Mouse (Mus musculus): ENCODE measurements at regions not wholly inside any gene's neighbourhood (a gene's known extent, or its start where the extent isn't known, plus 50 kb on each side); places are given as distances from the start of the nearest gene placed in this dataset.

GRCm38 (mm10) chr3:118036501-118036900 is 167.8 kb upstream of the Snx7 start:
- no peaks in the 10 kb centered on the region for H3K27me3 ChIP-seq (ENCODE audit: control insufficient read depth, insufficient read depth, low read length)
- H3K9ac ChIP-seq (ENCODE audit: low read length), result no peak overlapping the region
- no peak for ATAC-seq (ENCODE audit: insufficient number of reproducible peaks, insufficient read depth, low FRiP score, low read depth)
- H3K9me3 ChIP-seq (ENCODE audit: control insufficient read depth, low read length), result no peaks in the 10 kb centered on the region
- H3K36me3 ChIP-seq (ENCODE audit: control insufficient read depth, insufficient read depth, low read length), result no peaks in the 10 kb centered on the region
- no peak overlapping the region for H3K4me2 ChIP-seq (ENCODE audit: low read length)
- no peaks in the 10 kb centered on the region for H3K4me1 ChIP-seq (ENCODE audit: control insufficient read depth in 2 of 2, insufficient read depth in 2 of 2, low read length in 2 of 2)
- H3K4me3 ChIP-seq (ENCODE audit: control insufficient read depth in 1 of 2, insufficient read depth in 1 of 2, low read depth in 1 of 2, low read length in 2 of 2), result no peak overlapping the region
- WGBS, result 80% methylated on average over 7 of the region's 7 CpGs
- no peak overlapping the region for H3K27ac ChIP-seq (replicated peaks in 1 of 2; ENCODE audit: control insufficient read depth in 1 of 2, insufficient read depth in 1 of 2, low read depth in 2 of 2, low read length in 2 of 2)

- no peak overlapping the region for H3K9ac ChIP-seq (ENCODE audit: low read length)
- H3K36me3 ChIP-seq (ENCODE audit: control insufficient read depth, insufficient read depth, low read length), result no peaks in the 10 kb centered on the region
- H3K4me3 ChIP-seq (ENCODE audit: control insufficient read depth in 1 of 2, insufficient read depth in 1 of 2, low read depth in 1 of 2, low read length in 2 of 2), result no peak overlapping the region
- H3K9me3 ChIP-seq (ENCODE audit: control insufficient read depth, low read length), result no peaks in the 10 kb centered on the region
- peaks cover 0 to 4% of the 10 kb centered on the region in 2 experiments; a peak in 1 of 4 replicates for H3K4me1 ChIP-seq (ENCODE audit: control insufficient read depth in 2 of 2, insufficient read depth in 2 of 2, low read length in 2 of 2)
- ATAC-seq (ENCODE audit: insufficient number of reproducible peaks, insufficient read depth, low FRiP score, low read depth), result no peak
- no peaks in the 10 kb centered on the region for H3K27me3 ChIP-seq (ENCODE audit: control insufficient read depth, insufficient read depth, low read length)
- no peak overlapping the region for H3K4me2 ChIP-seq (ENCODE audit: low read length)
- WGBS, result 72% methylated on average over 4 of the region's 4 CpGs
- no peak overlapping the region for H3K27ac ChIP-seq (replicated peaks in 1 of 2; ENCODE audit: control insufficient read depth in 1 of 2, insufficient read depth in 1 of 2, low read depth in 2 of 2, low read length in 2 of 2)
Measured at GRCm38 (mm10) chr3:117995401-117995800, 126.7 kb upstream of the Snx7 start.

GRCm38 (mm10) chr3:117994110-117994509 is 125.4 kb upstream of the Snx7 start:
- no peak overlapping the region for H3K4me2 ChIP-seq (ENCODE audit: low read length)
- 75% methylated on average over 3 of the region's 3 CpGs for WGBS
- H3K36me3 ChIP-seq (ENCODE audit: control insufficient read depth, insufficient read depth, low read length), result no peaks in the 10 kb centered on the region
- H3K27ac ChIP-seq (replicated peaks in 1 of 2; ENCODE audit: control insufficient read depth in 1 of 2, insufficient read depth in 1 of 2, low read depth in 2 of 2, low read length in 2 of 2), result no peak overlapping the region
- H3K9me3 ChIP-seq (ENCODE audit: control insufficient read depth, low read length), result no peaks in the 10 kb centered on the region
- H3K4me1 ChIP-seq (ENCODE audit: control insufficient read depth in 2 of 2, insufficient read depth in 2 of 2, low read length in 2 of 2), result peaks cover 0 to 6% of the 10 kb centered on the region in 2 experiments; a peak in 1 of 4 replicates
- no peaks in the 10 kb centered on the region for H3K27me3 ChIP-seq (ENCODE audit: control insufficient read depth, insufficient read depth, low read length)
- H3K9ac ChIP-seq (ENCODE audit: low read length), result no peak overlapping the region
- H3K4me3 ChIP-seq (ENCODE audit: control insufficient read depth in 1 of 2, insufficient read depth in 1 of 2, low read depth in 1 of 2, low read length in 2 of 2), result no peak overlapping the region
- ATAC-seq (ENCODE audit: insufficient number of reproducible peaks, insufficient read depth, low FRiP score, low read depth), result no peak

GRCm38 (mm10) chr3:117990561-117990960 is 121.8 kb upstream of the Snx7 start:
- 82% methylated on average over 2 of the region's 2 CpGs for WGBS
- no peak for ATAC-seq (ENCODE audit: insufficient number of reproducible peaks, insufficient read depth, low FRiP score, low read depth)
- Histone ChIP-seq H3K9ac (ENCODE audit: low read length) (no peak overlapping the region), H3K27me3 (ENCODE audit: control insufficient read depth, insufficient read depth, low read length) (no peaks in the 10 kb centered on the region), H3K4me1 (ENCODE audit: control insufficient read depth in 2 of 2, insufficient read depth in 2 of 2, low read length in 2 of 2) (peaks cover 0 to 9% of the 10 kb centered on the region in 2 experiments; a peak in 2 of 4 replicates), H3K9me3 (ENCODE audit: control insufficient read depth, low read length) (no peaks in the 10 kb centered on the region), H3K4me2 (ENCODE audit: low read length) (no peak overlapping the region), H3K4me3 (ENCODE audit: control insufficient read depth in 1 of 2, insufficient read depth in 1 of 2, low read depth in 1 of 2, low read length in 2 of 2) (no peak overlapping the region), H3K36me3 (ENCODE audit: control insufficient read depth, insufficient read depth, low read length) (no peaks in the 10 kb centered on the region), H3K27ac (replicated peaks in 1 of 2; ENCODE audit: control insufficient read depth in 1 of 2, insufficient read depth in 1 of 2, low read depth in 2 of 2, low read length in 2 of 2) (no peak overlapping the region)

DNA sequence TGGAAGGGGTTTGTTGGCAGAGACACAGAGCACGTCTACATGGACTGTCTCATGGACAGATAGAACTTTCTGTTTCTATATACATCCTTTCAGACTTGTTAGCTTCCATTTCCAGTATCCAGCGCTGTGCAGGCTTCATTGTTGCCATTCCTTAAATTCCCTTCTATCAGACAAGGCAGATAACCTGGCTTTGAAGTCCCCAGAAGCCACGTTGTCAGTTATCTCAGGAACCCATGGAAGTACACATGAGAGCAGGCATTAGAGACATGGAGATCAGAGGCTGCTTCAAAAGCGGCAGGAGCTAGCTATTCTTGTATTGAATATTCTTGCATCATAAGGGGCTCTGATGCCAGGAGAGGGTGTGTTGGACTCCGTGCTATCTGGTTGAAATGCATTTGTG is 119.7 kb upstream of the Snx7 start:
- Histone ChIP-seq H3K4me2 (ENCODE audit: low read length) (peak overlapping the region; percentile 52), H3K4me3 (ENCODE audit: control insufficient read depth in 1 of 2, insufficient read depth in 1 of 2, low read depth in 1 of 2, low read length in 2 of 2) (peak overlapping the region in 1 of 2 experiments; percentile 12; a peak in 1 of 4 replicates), H3K9ac (ENCODE audit: low read length) (no peak overlapping the region), H3K36me3 (ENCODE audit: control insufficient read depth, insufficient read depth, low read length) (no peaks in the 10 kb centered on the region), H3K27ac (replicated peaks in 1 of 2; ENCODE audit: control insufficient read depth in 1 of 2, insufficient read depth in 1 of 2, low read depth in 2 of 2, low read length in 2 of 2) (peak overlapping the region; percentile 55 to 61), H3K27me3 (ENCODE audit: control insufficient read depth, insufficient read depth, low read length) (no peaks in the 10 kb centered on the region), H3K4me1 (ENCODE audit: control insufficient read depth in 2 of 2, insufficient read depth in 2 of 2, low read length in 2 of 2) (peaks cover 0 to 9% of the 10 kb centered on the region in 2 experiments; a peak in 2 of 4 replicates), H3K9me3 (ENCODE audit: control insufficient read depth, low read length) (no peaks in the 10 kb centered on the region)
- WGBS, result 17% methylated on average over 5 of the region's 5 CpGs
- ATAC-seq (ENCODE audit: insufficient number of reproducible peaks, insufficient read depth, low FRiP score, low read depth), result no peak

- H3K9me3 ChIP-seq (ENCODE audit: control insufficient read depth, low read length), result no peaks in the 10 kb centered on the region
- H3K36me3 ChIP-seq (ENCODE audit: control insufficient read depth, insufficient read depth, low read length), result no peaks in the 10 kb centered on the region
- H3K27me3 ChIP-seq (ENCODE audit: control insufficient read depth, insufficient read depth, low read length), result no peaks in the 10 kb centered on the region
- H3K4me2 ChIP-seq (ENCODE audit: low read length), result no peak overlapping the region
- no peak overlapping the region for H3K9ac ChIP-seq (ENCODE audit: low read length)
- no peak overlapping the region for H3K4me3 ChIP-seq (ENCODE audit: control insufficient read depth in 1 of 2, insufficient read depth in 1 of 2, low read depth in 1 of 2, low read length in 2 of 2)
- no peaks in the 10 kb centered on the region for H3K4me1 ChIP-seq (ENCODE audit: control insufficient read depth in 2 of 2, insufficient read depth in 2 of 2, low read length in 2 of 2)
- WGBS, result 68% methylated on average over 1 of the region's 1 CpGs
- no peak for ATAC-seq (ENCODE audit: insufficient number of reproducible peaks, insufficient read depth, low FRiP score, low read depth)
- no peak overlapping the region for H3K27ac ChIP-seq (replicated peaks in 1 of 2; ENCODE audit: control insufficient read depth in 1 of 2, insufficient read depth in 1 of 2, low read depth in 2 of 2, low read length in 2 of 2)
Measured at GRCm38 (mm10) chr3:117975638-117976037, 106.9 kb upstream of the Snx7 start.

DNA sequence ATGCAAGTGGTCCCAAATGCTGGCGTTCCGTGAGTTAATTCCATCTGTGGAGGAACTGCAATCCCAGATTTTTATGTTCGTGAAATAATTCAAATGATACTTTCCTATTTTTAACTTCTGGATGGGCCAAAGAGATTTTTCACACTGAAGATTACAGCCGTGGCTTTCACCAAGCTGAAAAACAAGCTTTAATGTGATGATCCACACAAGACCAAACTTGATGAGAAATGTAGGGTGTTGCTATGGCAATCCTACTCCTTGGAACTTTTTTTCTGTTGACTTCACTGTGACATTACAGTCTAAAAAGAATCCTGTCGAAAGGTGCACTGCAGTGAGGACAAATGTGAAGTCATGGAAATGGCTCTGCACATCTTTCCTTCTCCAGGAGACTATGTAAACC is 100.1 kb upstream of the Snx7 start:
- Histone ChIP-seq H3K4me1 (ENCODE audit: control insufficient read depth in 2 of 2, insufficient read depth in 2 of 2, low read length in 2 of 2) (no peaks in the 10 kb centered on the region), H3K9me3 (ENCODE audit: control insufficient read depth, low read length) (no peaks in the 10 kb centered on the region), H3K36me3 (ENCODE audit: control insufficient read depth, insufficient read depth, low read length) (no peaks in the 10 kb centered on the region), H3K27ac (replicated peaks in 1 of 2; ENCODE audit: control insufficient read depth in 1 of 2, insufficient read depth in 1 of 2, low read depth in 2 of 2, low read length in 2 of 2) (no peak overlapping the region), H3K9ac (ENCODE audit: low read length) (no peak overlapping the region), H3K27me3 (ENCODE audit: control insufficient read depth, insufficient read depth, low read length) (no peaks in the 10 kb centered on the region), H3K4me2 (ENCODE audit: low read length) (no peak overlapping the region), H3K4me3 (ENCODE audit: control insufficient read depth in 1 of 2, insufficient read depth in 1 of 2, low read depth in 1 of 2, low read length in 2 of 2) (no peak overlapping the region)
- ATAC-seq (ENCODE audit: insufficient number of reproducible peaks, insufficient read depth, low FRiP score, low read depth), result no peak
- WGBS, result 69% methylated on average over 5 of the region's 5 CpGs

- no peak for ATAC-seq (ENCODE audit: insufficient number of reproducible peaks, insufficient read depth, low FRiP score, low read depth)
- no peaks in the 10 kb centered on the region for H3K36me3 ChIP-seq (ENCODE audit: control insufficient read depth, insufficient read depth, low read length)
- no peak overlapping the region for H3K27ac ChIP-seq (replicated peaks in 1 of 2; ENCODE audit: control insufficient read depth in 1 of 2, insufficient read depth in 1 of 2, low read depth in 2 of 2, low read length in 2 of 2)
- no peaks in the 10 kb centered on the region for H3K4me1 ChIP-seq (ENCODE audit: control insufficient read depth in 2 of 2, insufficient read depth in 2 of 2, low read length in 2 of 2)
- no peaks in the 10 kb centered on the region for H3K9me3 ChIP-seq (ENCODE audit: control insufficient read depth, low read length)
- H3K9ac ChIP-seq (ENCODE audit: low read length), result no peak overlapping the region
- no peaks in the 10 kb centered on the region for H3K27me3 ChIP-seq (ENCODE audit: control insufficient read depth, insufficient read depth, low read length)
- no peak overlapping the region for H3K4me2 ChIP-seq (ENCODE audit: low read length)
- no peak overlapping the region for H3K4me3 ChIP-seq (ENCODE audit: control insufficient read depth in 1 of 2, insufficient read depth in 1 of 2, low read depth in 1 of 2, low read length in 2 of 2)
Measured at GRCm38 (mm10) chr3:117938426-117938825, 69.7 kb upstream of the Snx7 start.

All from heart, embryonic 14.5 days (tissue).